In the genomic region with DNA sequence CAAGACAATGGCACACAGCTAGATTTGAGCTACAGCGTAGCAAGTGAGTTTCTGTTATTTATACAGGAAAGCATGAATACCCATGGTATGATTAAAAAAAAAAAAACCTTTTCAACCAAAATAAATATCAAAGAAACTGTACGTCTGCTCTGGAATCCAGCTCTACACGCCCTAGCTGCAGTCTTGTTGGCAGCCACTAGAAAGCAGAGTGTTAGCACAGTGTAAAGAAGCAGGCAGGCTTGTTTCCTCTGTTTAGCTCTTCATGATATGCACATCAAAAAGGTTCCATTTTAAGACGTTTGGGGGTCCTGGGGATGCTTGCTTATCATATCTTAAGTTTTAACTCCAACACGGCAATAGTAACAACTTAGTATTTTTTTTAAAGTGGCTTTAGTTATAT, we compare ENCODE assay signal across 14 mouse cellular contexts. TPM values are rescaled to one million over a fixed set of nuclear protein-coding genes. Genes with fewer than 3 reads are reported as not detected.
DNase-seq lines count a peak whose midpoint lies in the region; ATAC-seq and TF ChIP-seq lines count a peak whose summit lies in the region.
"Had no signal": no experiment of that assay in that cellular context is flagged by ENCODE, and none has a peak within 500 bp of the region (broad histone marks: within the 10 kb centered on the region; RNA-seq: fewer than 3 reads in every experiment).

No protein-coding gene starts in this region.

- H3K4me3 ChIP-seq in heart, postnatal 0 days (ENCODE audit: low read depth, low read length) = no peak overlapping the region
- H3K4me3 ChIP-seq in lung, postnatal 0 days (ENCODE audit: low read depth, low read length) = no peak overlapping the region
- no peak overlapping the region for H3K4me3 ChIP-seq in lung, adult 2 months (replicated peaks; ENCODE audit: extremely low read depth, low read depth, low read length)
- H3K4me3 ChIP-seq in midbrain, embryonic 10.5 days = no peak overlapping the region
- no peak overlapping the region for H3K4me3 ChIP-seq in stomach, postnatal 0 days (ENCODE audit: low read depth, low read length)
- H3K4me3 ChIP-seq: limb, embryonic 12.5 days had no signal

- ATAC-seq in heart, postnatal 0 days (ENCODE audit: insufficient read depth, low read depth) = no peak
- ATAC-seq in lung, postnatal 0 days = peak; percentile 70
- ATAC-seq in stomach, postnatal 0 days (ENCODE audit: low FRiP score, low TSS enrichment) = no peak
- ATAC-seq: CD4-positive, CD25-positive, alpha-beta regulatory T cell, adult 4 months; liver, postnatal 0 days had no signal

- 0 out of 2 replicates have a peak, but pooled peaks have one; percentile 27 for TF ChIP-seq CTCF in heart, postnatal 0 days (IDR thresholded peaks at IDR 0.05; ENCODE audit: low read depth)
- TF ChIP-seq CTCF in lung, postnatal 0 days (IDR thresholded peaks at IDR 0.05) = peak; percentile 46
- no peak for TF ChIP-seq CTCF in lung, adult 2 months (IDR thresholded peaks at IDR 0.05; ENCODE audit: insufficient read depth, low read length)
- peak; percentile 48 for TF ChIP-seq CTCF in stomach, postnatal 0 days (IDR thresholded peaks at IDR 0.05; ENCODE audit: low read depth)

- no peak overlapping the region for H3K4me2 ChIP-seq in heart, postnatal 0 days (ENCODE audit: low read depth, low read length)
- H3K4me2 ChIP-seq in lung, postnatal 0 days (replicated peaks; ENCODE audit: low read depth, low read length) = no peak overlapping the region
- H3K4me2 ChIP-seq in stomach, postnatal 0 days (replicated peaks; ENCODE audit: low read depth) = no peak overlapping the region
- H3K4me2 ChIP-seq: limb, embryonic 12.5 days had no signal

- H3K36me3 ChIP-seq in heart, postnatal 0 days (replicated peaks; ENCODE audit: control insufficient read depth, insufficient read depth, low read length) = peaks cover 25% of the 10 kb centered on the region; the same call in 1 of the 2 replicates
- H3K36me3 ChIP-seq in lung, postnatal 0 days (ENCODE audit: insufficient read depth, low read length) = peaks cover 7% of the 10 kb centered on the region; the same call in 1 of the 2 replicates
- peaks cover 31% of the 10 kb centered on the region for H3K36me3 ChIP-seq in midbrain, embryonic 10.5 days
- peaks cover 2% of the 10 kb centered on the region for H3K36me3 ChIP-seq in stomach, postnatal 0 days (ENCODE audit: control insufficient read depth, insufficient read depth, low read length)

- DNase-seq in heart, postnatal 0 days (ENCODE audit: low spot score) = no peak
- DNase-seq in heart, adult 9 months (ENCODE audit: low spot score in 2 of 2) = no peak
- DNase-seq in lung, postnatal 0 days (ENCODE audit: low spot score) = peak; percentile 49
- no peak for DNase-seq in lung, adult 2 months
- DNase-seq in midbrain, embryonic 10.5 days (ENCODE audit: low spot score) = no peak
- no peak for DNase-seq in stomach, postnatal 0 days (ENCODE audit: low spot score)
- no peak for DNase-seq in thymus, postnatal 36 days
- DNase-seq in liver = no peak
- DNase-seq: gastrocnemius, postnatal 25 days; heart, postnatal 4 days; liver, postnatal 0 days; spleen, adult 18-20 months had no signal

- 53% methylated on average over 5 of the region's 5 CpGs for WGBS in heart, postnatal 0 days
- WGBS in lung, postnatal 0 days = 50% methylated on average over 5 of the region's 5 CpGs
- 63% methylated on average over 5 of the region's 5 CpGs for WGBS in lung, adult 2 months
- 57% methylated on average over 5 of the region's 5 CpGs for WGBS in midbrain, embryonic 10.5 days
- WGBS in stomach, postnatal 0 days = 46% methylated on average over 5 of the region's 5 CpGs

- no peak overlapping the region for H3K27ac ChIP-seq in heart, postnatal 0 days (ENCODE audit: low read depth)
- 0 out of 2 replicates have a peak overlapping the region, but pooled peaks have one; percentile 16 for H3K27ac ChIP-seq in lung, postnatal 0 days (ENCODE audit: low read length)
- peak overlapping the region; percentile 89 for H3K27ac ChIP-seq in midbrain, embryonic 10.5 days (replicated peaks)
- H3K27ac ChIP-seq in stomach, postnatal 0 days (replicated peaks) = no peak overlapping the region
- H3K27ac ChIP-seq: limb, embryonic 12.5 days had no signal

- TF ChIP-seq EP300 in heart, postnatal 0 days (IDR thresholded peaks at IDR 0.05; ENCODE audit: low read depth) = no peak
- TF ChIP-seq EP300 in lung, postnatal 0 days (IDR thresholded peaks at IDR 0.05) = no peak
- no peak for TF ChIP-seq EP300 in stomach, postnatal 0 days (optimal IDR thresholded peaks at IDR 0.05)

- H3K4me1 ChIP-seq in heart, postnatal 0 days (ENCODE audit: control insufficient read depth, insufficient read depth) = 0 out of 2 replicates have a peak, but pooled peaks cover 8% of the 10 kb centered on the region
- no peaks in the 10 kb centered on the region for H3K4me1 ChIP-seq in lung, postnatal 0 days (ENCODE audit: insufficient read depth, low read depth, low read length)
- H3K4me1 ChIP-seq in lung, adult 2 months (ENCODE audit: control insufficient read depth, insufficient read depth, low read length) = peaks cover 5% of the 10 kb centered on the region
- H3K4me1 ChIP-seq in midbrain, embryonic 10.5 days = peaks cover 80% of the 10 kb centered on the region
- no peaks in the 10 kb centered on the region for H3K4me1 ChIP-seq in stomach, postnatal 0 days (replicated peaks; ENCODE audit: control insufficient read depth, insufficient read depth)

- no peak for TF ChIP-seq POLR2A in lung, adult 2 months (IDR thresholded peaks at IDR 0.05; ENCODE audit: borderline replicate concordance, extremely low read depth, low read depth, low read length)

- no peaks in the 10 kb centered on the region for H3K27me3 ChIP-seq in heart, postnatal 0 days (ENCODE audit: control insufficient read depth, insufficient read depth, low read length)
- H3K27me3 ChIP-seq in lung, postnatal 0 days (replicated peaks; ENCODE audit: insufficient read depth, low read length) = no peaks in the 10 kb centered on the region
- H3K27me3 ChIP-seq in midbrain, embryonic 10.5 days (ENCODE audit: low read depth, poor library complexity, severe bottlenecking) = peaks cover 31% of the 10 kb centered on the region; the same call in 1 of the 2 replicates
- H3K27me3 ChIP-seq in stomach, postnatal 0 days (ENCODE audit: control insufficient read depth, insufficient read depth, low read length) = no peaks in the 10 kb centered on the region

- no peaks in the 10 kb centered on the region for H3K9me3 ChIP-seq in heart, postnatal 0 days (replicated peaks; ENCODE audit: control insufficient read depth, low read length)
- no peaks in the 10 kb centered on the region for H3K9me3 ChIP-seq in lung, postnatal 0 days (ENCODE audit: low read length)
- no peaks in the 10 kb centered on the region for H3K9me3 ChIP-seq in midbrain, embryonic 10.5 days (replicated peaks)
- H3K9me3 ChIP-seq in stomach, postnatal 0 days (ENCODE audit: control insufficient read depth, low read length) = no peaks in the 10 kb centered on the region
- H3K9me3 ChIP-seq: limb, embryonic 12.5 days had no signal

- H3K9ac ChIP-seq in heart, postnatal 0 days (replicated peaks; ENCODE audit: low read depth, low read length) = no peak overlapping the region
- H3K9ac ChIP-seq in lung, postnatal 0 days (replicated peaks; ENCODE audit: low read depth) = no peak overlapping the region
- no peak overlapping the region for H3K9ac ChIP-seq in stomach, postnatal 0 days (ENCODE audit: low read length)
- H3K9ac ChIP-seq: limb, embryonic 12.5 days; liver, postnatal 0 days had no signal

RNA-seq across cellular contexts. Expression of gene Rfx4, which starts 43.9 kb away (rescaled TPM):
- not detected in 2 replicates for total RNA-seq in heart, postnatal 0 days (2014; rRNA removed; ENCODE audit: low replicate concordance)
- polyA plus RNA-seq in heart, postnatal 0 days (2015; fragmentation: Nextera tagmentation; extraction: Ambion mirVana) = not detected in 2 replicates
- 0.08 TPM in 1 of 2 replicates, not detected in the other for polyA plus RNA-seq in lung, postnatal 0 days (2015; fragmentation: Nextera tagmentation; extraction: Ambion mirVana)
- 0.05 and 0.13 TPM in 2 replicates for polyA plus RNA-seq in lung, adult 2 months (2012; rRNA removed)
- polyA plus RNA-seq in midbrain, embryonic 10.5 days (2016; fragmentation: Nextera tagmentation; extraction: Ambion mirVana) = 61.8 and 70.6 TPM in 2 replicates
- not detected in 2 replicates for polyA plus RNA-seq in stomach, postnatal 0 days (2015; fragmentation: Nextera tagmentation; extraction: Ambion mirVana)
- total RNA-seq: gastrocnemius, postnatal 25 days; heart, postnatal 4 days had no signal
- polyA plus RNA-seq: CD4-positive, CD25-positive, alpha-beta regulatory T cell, adult 4 months; liver, postnatal 0 days had no signal

Comparison
In these comparisons a context has a peak if more than half of its experiments do, and no peak if none do; other contexts are left out.
1. H3K27ac ChIP-seq: peak in lung, postnatal 0 days (single experiment) and midbrain, embryonic 10.5 days (single experiment); none in heart, postnatal 0 days (single experiment) and stomach, postnatal 0 days (single experiment).
2. RNA of gene Rfx4, which starts 43.9 kb away (polyA plus RNA-seq): 61.8 to 70.6 TPM in midbrain, embryonic 10.5 days; 0.05 to 0.13 TPM in lung, adult 2 months, 0.08 TPM in lung, postnatal 0 days, not detected in heart, postnatal 0 days and not detected in stomach, postnatal 0 days; every median in the first group is over 10 times any median in the second.